Mouse (Mus musculus) intestine, postnatal 0 days (tissue): Measurements from ENCODE around the gene Upp2. TPM values are rescaled to one million over a fixed set of nuclear protein-coding genes. Genes with fewer than 3 reads are reported as not detected.

Source experiments
- ATAC-seq: fragments of 200-750 bp; cut with Nextera tagmentation; 2 replicates; pipeline ENCODE4 v1.8.0; 2017; ENCODE audit warnings: mild to moderate bottlenecking, moderate TSS enrichment, moderate library complexity
- H3K27ac ChIP-seq: fragments of 300-500 bp; sonication (generic); 2 replicates; pipeline ENCODE4 v1.5.1; 2014; ENCODE audit warnings: mild to moderate bottlenecking, low read depth, low read length, moderate library complexity
- H3K27me3 ChIP-seq: fragments of 300-500 bp; sonication (generic); replicated peaks from 2 replicates; pipeline ENCODE4 v1.6.1; 2014; ENCODE audit warnings: low read length, mixed read lengths; ENCODE audit not compliant: control insufficient read depth, insufficient read depth
- H3K36me3 ChIP-seq: fragments of 300-500 bp; sonication (generic); 2 replicates; pipeline ENCODE4 v1.6.1; 2014; ENCODE audit warnings: mild to moderate bottlenecking, moderate library complexity; ENCODE audit not compliant: control insufficient read depth, insufficient read depth
- H3K4me1 ChIP-seq: fragments of 300-500 bp; sonication (generic); replicated peaks from 2 replicates; pipeline ENCODE4 v1.6.1; 2014; ENCODE audit warnings: antibody characterized with exemption, low read length, mixed read lengths; ENCODE audit not compliant: control insufficient read depth, insufficient read depth
- H3K4me2 ChIP-seq: fragments of 300-500 bp; sonication (generic); replicated peaks from 2 replicates; pipeline ENCODE4 v1.6.1; 2014; ENCODE audit warnings: low read depth, mild to moderate bottlenecking, moderate library complexity
- H3K4me3 ChIP-seq: fragments of 300-500 bp; sonication (generic); 2 replicates; pipeline ENCODE4 v1.5.1; 2014; ENCODE audit warnings: low read depth, low read length
- H3K9ac ChIP-seq: fragments of 300-500 bp; sonication (generic); 2 replicates; pipeline ENCODE4 v1.6.1; 2014; ENCODE audit warnings: mild to moderate bottlenecking, low read depth, low read length
- H3K9me3 ChIP-seq: fragments of 300-500 bp; sonication (generic); 2 replicates; pipeline ENCODE4 v1.6.1; 2016; ENCODE audit warnings: mixed run types; ENCODE audit not compliant: control insufficient read depth
- CTCF ChIP-seq: sonication (generic); IDR thresholded peaks from 2 replicates; pipeline ENCODE4 v1.5.1; 2016; ENCODE audit warnings: low read depth, mild to moderate bottlenecking, control low read depth, antibody characterized with exemption, moderate library complexity
- WGBS: fragments of 180-500 bp; shearing (Covaris S2); extraction: QIAGEN DNeasy Blood & Tissue Kit; methylation state at CpG from one replicate; pipeline ENCODE4 v1.1.7; 2014; 5-methylcytosine and 5-hydroxymethylcytosine counted together
- polyA plus RNA-seq: library from polyadenylated mRNA; unstranded; fragments of >200 nt; fragmentation: Nextera tagmentation; extraction: Ambion mirVana; gene quantifications from 2 replicates; pipeline ENCODE4 v1.2.1, GENCODE M21; 2015

The Upp2 gene
- polyA plus RNA-seq, 1 experiment from 2014 or later = 3.8 TPM

DNA sequence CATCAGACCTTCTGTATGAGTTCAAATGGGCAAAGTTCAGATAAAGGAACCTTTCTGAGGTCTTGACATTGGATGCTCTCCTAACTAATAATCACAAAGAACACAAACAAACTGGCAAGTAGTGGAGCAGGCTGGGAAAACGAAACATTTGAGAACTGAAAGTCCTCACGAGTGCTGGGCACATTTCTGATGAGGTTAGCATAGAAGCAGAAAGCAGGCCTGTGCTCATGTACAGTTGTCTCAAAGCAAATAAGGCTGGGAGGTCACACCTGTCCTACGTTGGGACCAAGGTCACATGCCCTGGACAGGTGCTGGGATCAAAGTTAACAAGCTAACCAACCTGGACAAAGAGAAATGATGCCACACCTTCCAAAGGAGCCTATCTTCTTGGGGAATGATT is 187.6 kb downstream of the Upp2 start:
- no peak for ATAC-seq
- Histone ChIP-seq H3K9ac (no peak overlapping the region), H3K27me3 (no peaks in the 10 kb centered on the region), H3K4me3 (no peak overlapping the region), H3K4me2 (no peak overlapping the region), H3K36me3 (no peaks in the 10 kb centered on the region), H3K27ac (no peak overlapping the region), H3K4me1 (no peaks in the 10 kb centered on the region), H3K9me3 (no peaks in the 10 kb centered on the region)
- no peak for TF ChIP-seq CTCF
- WGBS = 59% methylated on average over 3 of the region's 3 CpGs

DNA sequence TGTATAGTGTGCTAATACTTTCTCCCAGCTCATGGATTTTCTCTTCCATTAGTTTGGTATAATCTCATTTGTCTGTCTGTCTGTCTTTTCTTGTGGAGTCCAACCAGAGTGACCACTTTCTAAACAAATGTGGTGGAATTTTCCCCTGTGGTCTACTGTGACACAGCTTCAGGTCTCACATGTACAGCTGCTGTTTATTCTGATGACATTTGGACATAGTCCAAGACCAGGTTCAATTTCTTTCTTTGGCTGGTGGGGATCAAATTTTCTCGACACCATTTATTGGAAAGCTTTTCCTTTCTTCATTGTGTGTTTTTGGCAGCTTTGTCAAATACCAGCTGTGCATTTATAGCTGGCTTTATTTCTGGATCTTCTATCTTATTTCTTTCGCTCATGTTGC is 191.0 kb downstream of the Upp2 start:
- H3K9ac ChIP-seq = no peak overlapping the region
- H3K27ac ChIP-seq = no peak overlapping the region
- H3K27me3 ChIP-seq = no peaks in the 10 kb centered on the region
- no peak for TF ChIP-seq CTCF
- no peaks in the 10 kb centered on the region for H3K36me3 ChIP-seq
- H3K4me3 ChIP-seq = no peak overlapping the region
- 72% methylated on average over 2 of the region's 2 CpGs for WGBS
- no peak for ATAC-seq
- no peak overlapping the region for H3K4me2 ChIP-seq
- no peaks in the 10 kb centered on the region for H3K4me1 ChIP-seq
- H3K9me3 ChIP-seq = no peaks in the 10 kb centered on the region

DNA sequence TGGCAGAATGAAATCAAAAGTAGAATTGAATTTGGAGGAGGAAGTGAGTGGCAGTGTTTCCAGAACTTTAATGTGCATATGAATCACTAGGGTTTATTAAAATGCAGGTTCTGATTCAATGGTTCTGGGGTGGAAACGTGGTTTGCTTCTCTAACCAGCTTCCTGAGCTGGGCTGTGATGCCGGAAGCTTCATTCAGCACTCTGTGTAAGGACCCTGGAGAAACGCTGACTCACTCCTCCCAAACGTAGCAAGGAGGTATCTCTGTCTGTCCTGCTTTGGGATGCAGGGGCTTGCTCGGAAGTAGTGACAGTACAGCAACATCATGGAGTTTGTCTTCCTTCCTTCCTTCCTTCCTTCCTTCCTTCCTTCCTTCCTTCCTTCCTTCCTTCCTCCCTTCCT is 192.6 kb downstream of the Upp2 start:
- ATAC-seq = no peak
- Histone ChIP-seq H3K27me3 (no peaks in the 10 kb centered on the region), H3K4me2 (no peak overlapping the region), H3K27ac (no peak overlapping the region), H3K4me1 (no peaks in the 10 kb centered on the region), H3K36me3 (no peaks in the 10 kb centered on the region), H3K4me3 (no peak overlapping the region), H3K9me3 (no peaks in the 10 kb centered on the region), H3K9ac (no peak overlapping the region)
- TF ChIP-seq CTCF = no peak
- WGBS = 65% methylated on average over 5 of the region's 5 CpGs

DNA sequence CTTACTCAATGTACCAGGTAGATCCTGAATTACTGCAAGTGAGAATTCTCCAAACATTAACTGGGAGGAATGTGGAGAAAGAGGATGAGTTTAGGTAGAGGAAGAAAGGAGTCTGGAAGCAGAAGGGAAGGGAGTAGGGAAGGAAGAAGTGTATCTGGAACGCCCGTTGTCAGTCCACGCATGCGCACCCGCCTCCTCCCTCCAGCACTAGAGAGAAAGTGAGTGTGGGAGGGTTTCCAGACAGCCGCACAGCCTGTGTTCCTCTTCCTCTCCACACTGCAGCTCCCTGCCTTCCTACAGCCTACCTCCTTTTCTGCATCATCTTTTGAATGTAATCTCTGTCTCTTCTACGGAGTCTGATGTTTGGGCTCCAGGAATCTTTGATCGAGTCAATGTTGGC is 198.0 kb downstream of the Upp2 start:
- 83% methylated on average over 8 of the region's 8 CpGs for WGBS
- Histone ChIP-seq H3K4me3 (no peak overlapping the region), H3K27me3 (no peaks in the 10 kb centered on the region), H3K36me3 (no peaks in the 10 kb centered on the region), H3K4me2 (no peak overlapping the region), H3K9ac (no peak overlapping the region), H3K27ac (no peak overlapping the region), H3K9me3 (no peaks in the 10 kb centered on the region), H3K4me1 (no peaks in the 10 kb centered on the region)
- ATAC-seq = no peak
- TF ChIP-seq CTCF = no peak

DNA sequence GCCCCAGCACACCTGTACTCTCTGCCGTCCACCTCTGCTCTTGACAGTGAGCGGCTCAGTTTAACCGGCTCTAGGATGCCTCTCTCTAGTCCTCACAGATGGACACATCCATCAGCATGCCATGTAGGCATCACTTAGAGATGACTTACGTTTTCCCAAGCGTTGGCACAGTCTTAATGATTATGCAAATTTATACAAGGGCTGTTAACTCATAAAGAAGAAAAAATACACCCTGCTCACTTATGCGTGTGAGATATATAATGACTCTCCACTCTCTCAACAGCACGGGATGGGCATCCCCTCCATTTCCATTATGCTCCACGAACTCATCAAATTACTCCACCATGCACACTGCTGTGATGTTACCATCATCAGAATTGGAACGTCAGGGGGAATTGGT is 206.7 kb downstream of the Upp2 start:
- Histone ChIP-seq H3K4me3 (no peak overlapping the region), H3K4me2 (no peak overlapping the region), H3K9ac (no peak overlapping the region), H3K27ac (no peak overlapping the region), H3K9me3 (no peaks in the 10 kb centered on the region), H3K4me1 (no peaks in the 10 kb centered on the region), H3K27me3 (no peaks in the 10 kb centered on the region), H3K36me3 (no peaks in the 10 kb centered on the region)
- WGBS = 85% methylated on average over 9 of the region's 9 CpGs
- TF ChIP-seq CTCF = no peak
- no peak for ATAC-seq

DNA sequence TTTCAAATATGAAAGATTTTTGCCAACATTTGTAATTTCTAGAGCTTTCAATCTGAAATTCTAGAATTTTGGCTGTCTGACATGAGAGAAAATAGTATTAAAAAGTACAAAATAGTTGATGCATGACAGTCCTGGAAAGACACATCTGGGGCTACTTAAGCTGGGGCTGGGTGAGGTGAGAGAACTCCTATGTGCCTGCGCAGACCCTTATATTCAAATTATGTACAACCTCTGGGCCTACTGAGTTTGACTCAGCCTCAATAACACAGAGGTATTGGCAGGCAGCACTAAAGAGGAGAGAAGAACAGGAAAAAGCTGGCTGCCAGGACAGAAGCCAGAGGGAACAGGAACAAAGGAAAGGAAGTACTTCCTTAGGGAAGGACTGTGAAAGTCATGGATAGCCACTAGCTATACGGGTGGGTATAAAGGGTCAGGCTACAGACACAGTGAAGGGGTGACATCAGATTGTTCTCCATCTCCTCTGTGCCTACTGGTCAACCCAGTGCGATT is 211.9 kb downstream of the Upp2 start:
- no peak overlapping the region for H3K27ac ChIP-seq
- no peak overlapping the region for H3K4me2 ChIP-seq
- H3K4me1 ChIP-seq = no peaks in the 10 kb centered on the region
- H3K9me3 ChIP-seq = no peaks in the 10 kb centered on the region
- H3K9ac ChIP-seq = no peak overlapping the region
- no peak overlapping the region for H3K4me3 ChIP-seq
- H3K36me3 ChIP-seq = no peaks in the 10 kb centered on the region
- WGBS = 96% methylated on average over 3 of the region's 3 CpGs
- no peak for TF ChIP-seq CTCF
- no peaks in the 10 kb centered on the region for H3K27me3 ChIP-seq
- ATAC-seq = no peak

DNA sequence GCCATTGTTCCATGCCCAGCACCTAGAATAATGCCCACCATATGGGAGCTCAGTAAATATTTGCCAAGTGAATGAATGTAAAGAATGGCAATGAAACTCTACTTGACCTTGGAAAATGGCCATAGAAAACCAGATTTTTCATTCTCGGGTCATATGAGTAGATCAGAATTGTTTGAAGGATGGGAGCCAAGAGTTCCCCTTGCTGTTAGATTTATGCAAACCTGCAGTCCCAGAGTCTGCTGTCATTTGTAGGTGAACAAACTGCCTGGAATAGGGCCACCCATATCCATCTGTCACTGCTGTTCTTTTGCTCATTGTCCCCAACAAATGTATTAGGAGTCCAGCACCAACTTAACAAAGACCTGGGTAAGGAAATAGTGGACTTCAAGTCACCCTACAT is 216.4 kb downstream of the Upp2 start:
- Histone ChIP-seq H3K4me3 (no peak overlapping the region), H3K27me3 (no peaks in the 10 kb centered on the region), H3K27ac (no peak overlapping the region), H3K4me1 (no peaks in the 10 kb centered on the region), H3K36me3 (no peaks in the 10 kb centered on the region), H3K9ac (no peak overlapping the region), H3K9me3 (no peaks in the 10 kb centered on the region), H3K4me2 (no peak overlapping the region)
- 53% methylated on average over 1 of the region's 1 CpGs for WGBS
- no peak for TF ChIP-seq CTCF
- ATAC-seq = no peak
